Mouse (Mus musculus) hindlimb bud, embryonic 11.5 days (tissue): ENCODE measurements around the gene Cacna1g.

Source experiments
- DNase-seq: peaks from one replicate; pipeline ENCODE4 v3.0.0-alpha.2; 2012; ENCODE audit warnings: low read depth, low spot score; ENCODE audit errors: extremely low spot score

The Cacna1g gene

DNA sequence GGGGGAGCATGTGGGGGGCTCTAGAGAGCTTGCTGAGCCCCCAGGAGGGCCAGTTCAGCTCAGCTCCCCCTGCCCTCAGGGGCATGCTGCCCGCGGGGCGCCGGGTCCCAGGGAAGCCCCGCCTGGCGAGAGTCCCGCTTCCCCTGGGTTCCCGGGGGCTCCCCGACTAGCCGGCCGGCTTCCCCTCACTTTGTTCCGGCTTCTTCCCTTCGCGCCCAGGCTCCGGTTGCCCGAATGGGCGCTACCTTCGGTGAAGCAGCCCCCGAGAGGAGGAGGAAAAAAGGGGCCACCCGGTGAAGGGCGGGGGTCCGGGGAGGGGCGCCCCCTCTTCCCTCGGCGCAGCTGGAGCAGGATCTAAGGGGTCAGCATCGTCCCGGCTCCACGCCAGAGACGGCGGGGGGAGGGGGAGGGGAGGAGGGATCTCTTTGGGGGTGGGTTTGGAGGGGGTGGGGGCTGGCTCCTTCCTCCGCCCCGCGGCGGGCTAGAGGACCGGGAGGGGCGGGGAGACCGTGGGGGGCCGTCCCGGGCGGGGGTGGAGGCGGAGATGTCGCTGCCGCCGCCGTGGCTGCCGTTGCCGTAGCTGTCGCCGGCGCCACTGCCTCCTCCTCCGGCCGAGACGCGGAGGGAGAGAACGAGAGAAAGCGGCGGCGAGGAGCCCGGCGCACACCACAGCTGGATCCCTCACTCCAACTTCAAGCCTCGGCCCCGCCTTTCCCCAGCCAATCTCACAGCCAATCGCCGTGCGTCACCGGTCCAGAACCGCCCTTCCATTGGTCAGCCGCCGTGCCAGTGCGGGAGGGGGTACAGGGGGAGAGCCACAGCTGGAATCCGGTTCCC is at the start of gene Cacna1g:
Gene Cacna1g (minus strand): TSS at position 492 of the 837 bp plus-strand sequence.
- DNase-seq = no peak

DNA sequence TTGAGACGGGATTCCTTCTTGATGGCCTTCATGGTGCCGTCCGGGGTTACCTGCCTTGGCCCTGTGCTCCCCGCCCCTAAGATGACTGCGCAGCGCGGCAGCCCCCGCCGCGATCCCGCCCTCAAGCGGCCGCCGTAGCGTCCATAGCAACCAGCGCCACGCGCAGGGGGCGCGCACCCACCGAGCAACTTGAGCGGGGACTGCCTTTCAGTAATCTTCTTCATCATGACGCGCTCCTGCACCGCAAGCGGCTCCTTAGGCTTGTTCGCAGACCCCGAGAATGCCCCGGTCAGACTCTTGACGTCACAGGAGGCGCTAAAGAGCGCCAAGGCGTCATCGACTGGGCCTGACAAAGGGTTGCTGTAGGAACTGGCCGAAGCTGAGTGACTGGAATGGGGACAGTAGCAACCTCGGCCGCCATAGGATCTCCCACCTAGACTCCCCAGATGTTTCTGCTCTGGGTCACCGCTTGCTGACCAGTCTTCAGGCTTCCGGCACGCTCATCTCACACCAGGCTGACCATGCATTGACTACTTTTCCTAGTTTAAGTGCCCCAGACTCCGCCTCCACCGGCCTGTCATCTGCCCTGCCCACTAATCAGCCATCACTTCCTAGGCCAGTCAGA is 47.3 kb upstream of the Cacna1g start, which contains the start of gene Mycbpap:
Gene Mycbpap (minus strand): TSS at position 524 of the 625 bp plus-strand sequence.
- no peak for DNase-seq

GRCm38 (mm10) chr11:94513452-94513851 is 39.5 kb upstream of the Cacna1g start:
- DNase-seq = no peak

GRCm38 (mm10) chr11:94508976-94509375 is 35.0 kb upstream of the Cacna1g start:
- DNase-seq = no peak

GRCm38 (mm10) chr11:94501482-94501881 is 27.5 kb upstream of the Cacna1g start:
- no peak for DNase-seq

- DNase-seq = no peak
These were observed 26.4 kb upstream of the Cacna1g start for GRCm38 (mm10) chr11:94500362-94500761.

- no peak for DNase-seq
These were observed 25.7 kb upstream of the Cacna1g start, which contains the start of gene Epn3 for GRCm38 (mm10) chr11:94499661-94500152. Gene Epn3, minus strand, starts transcription at chr11:94499974.

DNA sequence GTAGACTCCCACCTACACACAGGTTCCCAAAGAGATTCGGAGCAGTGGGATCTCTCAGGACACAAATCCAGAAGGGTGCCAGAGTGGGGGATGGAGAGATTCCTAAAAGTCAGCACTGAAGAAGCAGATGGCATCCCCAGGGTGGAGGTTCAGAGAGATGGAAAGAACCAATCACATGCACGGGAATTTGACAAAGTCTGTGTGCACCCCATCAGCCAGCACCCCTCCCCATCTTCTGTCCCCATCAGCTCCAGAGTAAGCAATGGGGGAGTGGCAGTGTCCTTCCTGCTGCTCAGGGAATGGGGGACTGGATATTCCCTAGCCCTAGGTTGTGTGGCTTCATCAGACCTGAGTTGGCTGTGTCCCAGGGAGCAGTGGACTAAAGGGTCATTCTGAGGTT is 25.0 kb upstream of the Cacna1g start:
- no peak for DNase-seq

DNA sequence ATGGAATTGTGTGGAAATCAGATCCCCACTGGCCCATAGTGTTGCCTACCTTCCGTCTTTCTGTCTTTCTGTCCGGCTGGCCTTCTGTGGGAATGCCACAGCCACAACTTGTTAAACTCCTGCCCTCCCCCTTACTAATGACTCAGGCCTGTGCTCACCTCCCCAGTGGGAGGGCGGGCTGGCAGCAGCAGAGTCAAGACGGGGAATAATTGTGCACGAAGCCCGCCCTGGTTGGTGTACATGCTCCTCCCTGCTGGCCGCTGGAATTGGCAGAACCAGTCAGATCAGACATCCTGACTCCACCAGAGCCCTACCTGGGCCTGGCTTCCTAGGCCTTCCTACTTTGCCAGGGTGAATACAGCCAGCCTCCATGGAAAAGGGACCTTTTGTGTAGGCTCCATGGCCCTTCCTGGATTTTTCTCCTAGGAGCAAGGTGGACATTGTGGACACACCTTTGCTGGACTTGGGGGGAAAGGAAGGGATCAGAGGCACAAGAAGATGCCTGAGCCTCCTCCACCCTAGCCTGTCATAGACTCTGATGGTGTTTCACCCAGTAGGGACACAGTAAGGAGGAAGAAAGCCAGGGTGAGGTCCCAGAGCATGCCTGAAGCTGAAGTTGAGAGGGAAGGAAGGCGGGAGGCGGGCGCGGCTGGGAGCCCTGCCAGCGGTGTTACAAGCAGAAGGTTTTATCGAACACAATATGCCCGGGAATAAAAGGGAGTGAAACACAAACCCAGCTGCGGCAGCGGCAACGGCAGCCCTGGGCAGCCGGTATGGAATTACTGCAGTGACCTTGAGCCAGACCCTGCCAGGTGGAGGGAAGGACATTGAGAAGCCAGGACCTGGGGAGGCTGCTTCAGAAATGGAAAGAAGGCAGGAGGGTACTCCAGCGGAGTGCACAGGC is 24.3 kb upstream of the Cacna1g start:
- no peak for DNase-seq

DNA sequence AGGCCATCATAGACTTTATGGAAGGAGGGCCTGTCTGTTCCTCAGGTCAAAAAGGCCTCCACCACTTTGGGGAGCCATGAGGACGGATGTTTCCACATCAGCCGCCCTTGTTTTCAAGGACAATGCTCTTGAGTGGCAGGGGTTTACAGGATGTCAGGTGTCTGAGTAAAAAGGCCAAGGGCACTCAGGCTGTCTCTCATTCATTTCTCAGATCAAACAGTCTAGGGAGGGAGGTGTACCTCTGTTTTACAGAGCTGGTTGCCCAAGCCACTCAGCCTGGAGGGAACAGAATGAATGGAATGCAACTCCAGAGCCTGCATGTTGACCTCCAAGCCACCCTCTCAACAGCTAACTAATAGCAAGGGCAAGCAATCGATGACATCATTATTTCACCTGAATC is 21.4 kb upstream of the Cacna1g start:
- DNase-seq = no peak

GRCm38 (mm10) chr11:94491749-94492099 is 17.7 kb upstream of the Cacna1g start:
- DNase-seq = no peak

DNA sequence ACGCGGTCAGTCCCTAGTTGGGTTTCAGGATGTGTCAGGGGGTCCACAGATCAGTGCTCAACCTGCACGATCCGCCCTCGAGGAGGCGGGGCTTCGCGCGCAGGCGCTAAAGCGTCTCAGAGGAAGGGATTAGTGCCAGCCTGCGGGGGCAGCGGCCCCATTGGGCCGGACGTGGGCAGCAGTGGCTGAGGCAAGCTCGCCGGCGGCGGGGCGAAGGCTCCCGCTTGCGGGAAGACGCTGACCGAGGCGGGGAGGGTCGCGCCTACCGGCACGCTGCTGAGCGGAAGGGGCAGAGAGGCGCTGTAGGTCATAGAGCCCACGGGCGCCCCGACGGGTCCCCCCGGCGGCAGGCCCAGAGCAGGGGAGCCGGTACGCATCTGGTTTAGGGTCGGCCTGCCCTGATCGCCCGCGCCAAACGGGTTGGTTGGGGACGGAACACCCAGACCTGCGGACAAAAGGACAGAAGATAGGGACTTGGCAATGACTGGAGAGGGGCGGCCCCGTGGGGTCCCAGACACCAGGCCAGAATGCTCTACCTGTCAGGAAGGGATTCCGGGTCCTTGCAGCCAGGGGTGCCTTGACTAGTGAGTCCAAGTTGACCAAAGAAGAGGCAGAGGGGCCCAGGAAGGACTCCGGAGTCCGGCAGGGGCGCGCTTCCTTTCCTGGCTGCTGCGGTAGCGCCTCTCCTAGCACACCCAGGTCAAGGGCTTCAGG is 17.2 kb upstream of the Cacna1g start:
- DNase-seq = no peak

GRCm38 (mm10) chr11:94489745-94490144 is 15.7 kb upstream of the Cacna1g start:
- DNase-seq = no peak

- no peak for DNase-seq
These were observed 15.0 kb upstream of the Cacna1g start for GRCm38 (mm10) chr11:94488767-94489533.

GRCm38 (mm10) chr11:94486001-94486400 is 12.0 kb upstream of the Cacna1g start, which contains the start of gene Spata20:
Gene Spata20, minus strand, starts transcription at chr11:94486179.
- DNase-seq = no peak

- DNase-seq = no peak
These were observed 11.2 kb upstream of the Cacna1g start for GRCm38 (mm10) chr11:94485223-94485622.

DNA sequence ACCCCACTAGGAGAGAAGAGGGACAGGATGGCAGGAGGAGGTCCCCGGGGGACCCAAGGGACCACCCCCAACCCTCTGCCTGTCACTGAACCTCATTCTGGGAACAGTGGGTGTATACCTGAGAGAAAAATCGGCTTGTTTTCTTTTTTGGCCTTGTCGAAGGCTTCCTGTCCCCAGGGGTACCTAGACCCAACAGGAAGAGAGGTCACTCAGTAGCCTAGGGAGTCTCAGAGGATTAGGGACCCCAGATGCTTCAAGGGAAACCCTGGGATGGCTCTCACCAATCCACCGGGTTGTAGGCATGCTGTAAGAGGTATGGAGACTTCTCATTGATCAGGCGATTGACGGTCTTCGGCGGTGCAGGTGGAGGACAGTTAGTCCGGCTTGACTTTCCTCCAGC is 10.6 kb upstream of the Cacna1g start:
- DNase-seq = no peak

DNA sequence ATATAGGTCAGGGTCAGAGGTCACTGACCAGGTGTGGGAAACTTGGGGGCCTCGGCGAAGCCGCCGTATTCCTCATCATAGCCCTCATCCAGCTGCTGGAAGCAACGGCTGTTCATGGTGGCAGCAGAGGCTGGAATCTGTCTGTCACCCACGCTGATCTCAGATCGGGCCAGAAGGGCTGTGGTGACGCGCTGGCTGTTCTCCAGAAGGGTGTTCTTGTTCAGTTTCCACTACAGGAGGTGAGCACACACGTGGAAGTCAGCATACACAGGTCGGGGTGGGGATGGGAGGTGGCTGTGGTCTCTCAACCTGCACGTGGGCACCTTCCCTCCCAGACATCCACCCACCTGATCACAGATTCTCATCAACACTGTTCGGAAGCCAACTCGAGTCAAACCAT is 9.9 kb upstream of the Cacna1g start:
- no peak for DNase-seq

DNA sequence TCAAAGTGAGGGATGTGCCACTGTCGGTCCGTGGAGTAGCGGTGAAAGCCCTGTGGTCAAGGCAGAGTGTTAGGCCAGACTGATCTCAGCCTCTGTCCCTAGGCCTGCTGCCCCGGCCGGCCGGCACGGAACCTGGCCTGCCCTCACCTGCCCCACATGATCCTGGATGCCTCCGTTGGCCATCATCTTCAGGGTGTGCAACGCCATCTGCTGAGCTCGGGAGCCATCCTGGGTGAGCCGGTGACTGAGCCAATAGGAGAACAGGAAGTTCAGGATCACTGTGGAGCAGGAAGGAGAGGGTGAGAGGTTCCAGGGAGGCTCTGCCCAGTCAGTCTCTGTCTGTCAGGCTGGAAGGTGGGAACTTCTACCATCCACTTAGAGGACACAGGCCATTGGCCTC is 9.4 kb upstream of the Cacna1g start:
- DNase-seq = no peak

DNA sequence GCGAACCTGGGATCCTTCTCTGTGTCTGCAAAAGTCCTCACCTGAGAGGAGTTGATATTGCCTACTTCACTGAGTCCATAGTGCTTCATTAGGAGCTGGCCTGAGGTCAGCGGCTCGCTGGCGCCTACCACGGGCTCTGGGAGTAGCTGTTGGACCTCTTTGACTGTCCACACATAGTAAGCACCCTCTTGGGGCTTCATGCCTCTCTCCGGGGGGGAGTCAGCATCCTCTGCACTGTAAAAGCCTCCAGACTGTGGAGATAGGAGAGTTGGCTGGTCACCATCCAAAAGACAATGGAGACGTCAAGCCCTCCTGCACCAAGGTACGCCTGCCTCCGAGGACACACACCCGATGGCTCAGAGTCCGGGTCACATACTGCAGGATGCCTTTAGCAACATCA is 8.7 kb upstream of the Cacna1g start:
- no peak for DNase-seq
